Mouse (Mus musculus): ENCODE data around the gene Cggbp1.
A peak's percentile ranks its signal among the peaks of the same experiment; 100 is the strongest.

The Cggbp1 gene

GRCm38 (mm10) chr16:64873416-64874305 is 21.9 kb downstream of the Cggbp1 start:
- peak; percentile 80 for DNase-seq

- DNase-seq: no peak
Observed at GRCm38 (mm10) chr16:64875384-64875783, 23.6 kb downstream of the Cggbp1 start.

DNA sequence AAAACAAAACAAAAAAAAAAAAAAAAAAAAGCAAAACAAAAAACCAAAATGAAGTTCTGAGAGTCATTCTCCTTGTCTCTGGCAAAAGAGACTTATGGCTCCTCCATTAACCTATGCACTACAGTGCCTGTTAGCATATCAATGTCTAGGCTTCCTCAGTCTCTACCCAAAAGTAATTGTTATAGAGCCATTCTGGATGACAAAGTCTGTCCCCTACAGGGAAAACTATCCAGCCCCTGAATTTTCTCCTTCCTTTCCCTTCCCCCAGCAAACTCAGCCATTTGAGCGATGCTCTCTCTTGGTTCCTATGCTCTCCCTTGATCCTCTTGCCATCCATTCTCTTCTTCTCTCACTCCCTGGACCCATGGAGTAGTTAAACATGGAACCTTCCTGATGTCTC is 24.0 kb downstream of the Cggbp1 start:
- no peak for DNase-seq

GRCm38 (mm10) chr16:64876631-64877265 is 25.0 kb downstream of the Cggbp1 start:
- no peak for DNase-seq

GRCm38 (mm10) chr16:64877314-64877713 is 25.5 kb downstream of the Cggbp1 start:
- peak; percentile 18 for DNase-seq

GRCm38 (mm10) chr16:64878611-64879132 is 26.9 kb downstream of the Cggbp1 start:
- DNase-seq: no peak

- DNase-seq: no peak
Observed at GRCm38 (mm10) chr16:64879735-64880134, 27.9 kb downstream of the Cggbp1 start.

DNA sequence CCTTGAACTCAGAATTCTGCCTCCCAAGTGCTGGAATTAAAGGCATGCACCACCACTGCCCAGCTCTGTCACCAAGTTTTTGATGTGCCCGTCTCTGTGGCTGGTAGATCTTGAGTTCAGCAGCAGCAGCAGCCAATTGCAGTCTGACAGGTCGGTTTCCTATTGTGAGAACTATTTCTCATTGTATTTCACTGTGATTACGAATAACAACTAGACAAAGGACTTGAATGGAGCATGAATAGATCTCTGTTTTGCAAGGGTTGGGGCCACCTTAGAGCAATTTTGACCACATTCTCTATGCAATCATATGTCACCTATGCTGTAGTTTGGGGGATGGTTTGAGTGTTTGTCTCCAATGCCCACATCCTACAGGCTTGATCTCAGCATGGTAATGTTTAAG is 29.2 kb downstream of the Cggbp1 start:
- DNase-seq: no peak

- no peak for DNase-seq
Observed at GRCm38 (mm10) chr16:64881442-64881841, 29.6 kb downstream of the Cggbp1 start.

DNA sequence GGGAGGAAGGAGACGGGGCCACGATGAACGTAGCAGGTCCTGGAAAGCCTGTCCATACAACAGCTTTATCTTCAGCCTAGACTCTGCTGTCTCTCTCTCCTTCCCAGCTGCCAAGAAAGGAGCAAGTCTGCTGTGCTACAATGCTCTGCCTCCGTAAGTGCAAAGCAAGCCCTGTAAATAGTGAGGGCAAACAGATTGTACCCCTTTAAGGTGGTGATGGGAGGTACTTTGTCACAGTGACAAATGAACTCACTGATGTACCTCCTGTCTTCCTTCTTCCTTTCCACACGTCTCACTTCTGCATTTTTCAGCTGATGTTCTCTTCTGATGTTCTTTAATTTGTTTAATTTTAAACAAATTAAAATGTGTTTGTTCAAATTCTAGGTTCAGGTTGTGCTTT is 32.1 kb downstream of the Cggbp1 start:
- DNase-seq: no peak

DNA sequence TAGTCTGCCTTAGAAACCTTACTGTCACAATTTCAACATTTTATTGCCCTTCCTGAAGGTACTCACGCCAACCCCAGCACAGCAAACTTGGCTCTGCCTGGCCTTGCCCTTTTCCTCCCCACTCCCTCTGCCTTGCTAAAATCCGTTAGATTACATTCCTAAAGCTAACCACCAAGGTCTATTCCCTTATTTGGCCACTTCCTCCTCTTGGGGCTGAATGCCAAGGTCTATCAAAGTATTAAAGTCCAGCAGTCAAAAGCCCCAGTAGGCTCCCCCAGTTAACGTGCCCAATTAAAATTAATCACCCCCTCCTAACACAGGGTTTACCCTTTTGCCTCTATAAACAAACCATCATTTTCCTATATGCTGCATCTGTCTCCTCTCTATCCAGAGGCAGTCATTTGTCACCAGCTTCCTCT is 32.6 kb downstream of the Cggbp1 start:
- no peak for DNase-seq

GRCm38 (mm10) chr16:64885142-64885541 is 33.3 kb downstream of the Cggbp1 start:
- DNase-seq: no peak

- DNase-seq: no peak
Observed at GRCm38 (mm10) chr16:64885547-64885946, 33.8 kb downstream of the Cggbp1 start.

GRCm38 (mm10) chr16:64889496-64889895 is 37.7 kb downstream of the Cggbp1 start:
- no peak for DNase-seq

DNA sequence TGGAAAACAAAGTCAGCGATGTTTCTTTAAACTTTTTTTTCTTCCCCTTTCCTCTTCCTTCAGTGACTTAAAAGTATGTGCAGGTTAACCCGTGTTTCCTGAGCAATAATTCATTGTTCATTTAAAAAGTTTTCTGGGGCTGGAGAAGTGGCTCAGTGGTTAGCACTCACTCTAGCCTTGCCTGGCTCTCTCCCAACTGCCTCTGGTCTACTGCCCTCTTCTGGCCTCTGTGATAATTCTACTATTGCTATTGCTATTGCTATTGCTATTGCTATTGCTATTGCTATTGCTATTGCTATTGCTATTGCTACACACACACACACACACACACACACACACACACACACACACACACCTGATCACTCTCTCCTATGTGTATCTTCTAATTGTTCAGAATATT is 47.3 kb downstream of the Cggbp1 start:
- peak; percentile 28 for DNase-seq

- DNase-seq: no peak
Observed at GRCm38 (mm10) chr16:64903328-64903727, 51.5 kb downstream of the Cggbp1 start.

GRCm38 (mm10) chr16:64907112-64907511 is 55.3 kb downstream of the Cggbp1 start:
- no peak for DNase-seq

DNA sequence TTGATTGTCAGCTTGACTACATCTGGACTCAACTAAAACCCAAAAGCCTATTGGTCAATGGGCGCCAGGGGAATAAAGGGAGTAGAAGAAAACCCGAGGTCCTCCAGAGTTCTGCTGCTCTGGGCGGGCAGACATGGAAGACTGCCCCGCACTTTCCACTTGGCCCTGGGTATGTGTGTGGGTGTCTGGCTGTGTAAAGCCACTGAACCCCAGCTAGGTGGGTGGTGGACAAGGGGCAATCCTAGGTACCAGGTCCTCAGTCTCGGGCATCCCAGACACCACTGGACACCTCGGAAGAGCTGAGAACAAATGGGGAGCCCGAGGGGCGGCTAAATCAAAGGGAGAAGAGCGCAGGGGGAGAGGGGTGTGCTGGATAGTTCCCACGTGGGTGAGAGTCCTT is 57.0 kb downstream of the Cggbp1 start:
- no peak for DNase-seq
